Mouse (Mus musculus): ENCODE results near the gene Gcnt2.

Gcnt2 gene

GRCm38 (mm10) chr13:40859652-40860399 is at the start of gene Gcnt2:
Gene Gcnt2 (plus strand): TSS chr13:40859754.
- DNase-seq (ENCODE audit: low spot score) = peak; percentile 62

- DNase-seq (ENCODE audit: low spot score) = peak; percentile 12
Observed at GRCm38 (mm10) chr13:40820617-40821016, 38.9 kb upstream of the Gcnt2 start.

GRCm38 (mm10) chr13:40821911-40822310 is 37.6 kb upstream of the Gcnt2 start:
- no peak for DNase-seq (ENCODE audit: low spot score)

GRCm38 (mm10) chr13:40841146-40841787 is 18.3 kb upstream of the Gcnt2 start:
- DNase-seq (ENCODE audit: low spot score) = no peak

GRCm38 (mm10) chr13:40842141-40842540 is 17.4 kb upstream of the Gcnt2 start:
- no peak for DNase-seq (ENCODE audit: low spot score)

GRCm38 (mm10) chr13:40843418-40844067 is 16.0 kb upstream of the Gcnt2 start:
- DNase-seq (ENCODE audit: low spot score) = peak; percentile 88

- DNase-seq (ENCODE audit: low spot score) = no peak
Observed at GRCm38 (mm10) chr13:40844144-40844543, 15.4 kb upstream of the Gcnt2 start.

- DNase-seq (ENCODE audit: low spot score) = no peak
Observed at GRCm38 (mm10) chr13:40845951-40846350, 13.6 kb upstream of the Gcnt2 start.

GRCm38 (mm10) chr13:40846375-40846774 is 13.2 kb upstream of the Gcnt2 start:
- peak; percentile 35 for DNase-seq (ENCODE audit: low spot score)

- peak; percentile 28 for DNase-seq (ENCODE audit: low spot score)
Observed at GRCm38 (mm10) chr13:40847898-40848297, 11.7 kb upstream of the Gcnt2 start.

- no peak for DNase-seq (ENCODE audit: low spot score)
Observed at GRCm38 (mm10) chr13:40850686-40851085, 8.9 kb upstream of the Gcnt2 start.

GRCm38 (mm10) chr13:40851281-40851680 is 8.3 kb upstream of the Gcnt2 start:
- DNase-seq (ENCODE audit: low spot score) = no peak

- DNase-seq (ENCODE audit: low spot score) = no peak
Observed at GRCm38 (mm10) chr13:40851961-40852360, 7.6 kb upstream of the Gcnt2 start.

- DNase-seq (ENCODE audit: low spot score) = no peak
Observed at GRCm38 (mm10) chr13:40852791-40853190, 6.8 kb upstream of the Gcnt2 start.

- no peak for DNase-seq (ENCODE audit: low spot score)
Observed at GRCm38 (mm10) chr13:40853842-40854241, 5.7 kb upstream of the Gcnt2 start.

GRCm38 (mm10) chr13:40854451-40855058 is 5.0 kb upstream of the Gcnt2 start:
- DNase-seq (ENCODE audit: low spot score) = peak; percentile 54

GRCm38 (mm10) chr13:40855266-40855665 is 4.3 kb upstream of the Gcnt2 start:
- DNase-seq (ENCODE audit: low spot score) = no peak

- no peak for DNase-seq (ENCODE audit: low spot score)
Observed at GRCm38 (mm10) chr13:40856786-40857185, 2.8 kb upstream of the Gcnt2 start.

- DNase-seq (ENCODE audit: low spot score) = no peak
Observed at GRCm38 (mm10) chr13:40857281-40857818, 2.2 kb upstream of the Gcnt2 start.

- DNase-seq (ENCODE audit: low spot score) = no peak
Observed at GRCm38 (mm10) chr13:40859225-40859624, 329 bp upstream of the Gcnt2 start.

- DNase-seq (ENCODE audit: low spot score) = no peak
Observed at GRCm38 (mm10) chr13:40863006-40863405, 3.5 kb downstream of the Gcnt2 start.

GRCm38 (mm10) chr13:40868844-40869587 is 9.5 kb downstream of the Gcnt2 start:
- no peak for DNase-seq (ENCODE audit: low spot score)

All from adipocyte (in vitro differentiated cells).